Mouse (Mus musculus): ENCODE measurements around the gene Myo9a. TPM values are rescaled to one million over a fixed set of nuclear protein-coding genes. Genes with fewer than 3 reads are reported as not detected.
"Not testable (repeated sequence)": the region's sequence is repeated elsewhere in the genome, so short reads cannot be mapped to it uniquely, and the experiment has no call there.

Myo9a gene
- total RNA-seq, 4 experiments from 2014 or later, result 66.3 to 92.0 (median 74.4) TPM

DNA sequence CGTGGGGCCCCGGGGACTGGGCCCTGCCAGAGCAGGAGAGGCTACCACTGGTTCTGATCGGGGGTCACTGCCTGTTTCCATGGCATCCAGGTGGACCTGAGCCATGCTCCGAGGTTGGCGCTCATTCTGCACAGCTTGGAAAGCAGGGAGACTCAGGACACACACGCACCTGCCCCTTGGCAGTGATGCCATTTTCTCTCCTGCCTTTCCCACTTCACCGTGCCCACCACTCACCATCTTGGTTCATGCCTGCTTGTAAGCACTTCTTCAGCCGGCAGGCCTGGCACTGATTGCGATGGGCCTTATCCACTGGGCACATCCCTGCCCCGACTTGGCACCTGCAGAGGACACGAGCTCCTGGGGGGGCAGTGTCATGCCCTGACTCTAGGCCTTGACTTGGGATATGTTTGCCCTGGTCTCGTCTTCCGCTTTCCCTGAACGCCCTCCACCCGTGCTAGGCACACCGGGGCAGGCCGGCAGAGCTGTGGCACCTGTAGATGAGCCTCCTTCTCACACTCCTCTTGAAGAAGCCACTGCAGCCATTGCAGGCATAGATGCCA, 198.1 kb downstream of the Myo9a start:
- DNase-seq (ENCODE audit: low spot score in 2 of 2), result no peak

DNA sequence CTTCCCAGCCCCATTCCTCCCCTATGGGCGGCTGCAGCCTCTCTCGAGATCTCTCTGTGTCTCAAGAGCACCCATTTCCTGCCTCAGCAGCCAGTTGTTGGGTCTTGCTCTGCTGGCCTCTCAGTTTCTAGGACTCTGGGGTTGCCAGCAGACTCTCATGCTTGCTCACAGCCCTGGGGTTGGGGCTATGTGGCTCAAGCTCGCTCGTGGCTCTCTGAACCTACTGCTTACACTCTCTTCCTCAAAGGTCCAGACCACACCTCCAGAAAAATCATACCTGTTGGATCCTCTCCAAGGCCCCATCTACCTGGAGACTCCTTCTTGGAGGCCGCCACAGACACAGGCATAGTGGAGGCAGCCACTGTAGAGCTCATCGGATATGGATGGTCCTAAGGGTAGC, 198.8 kb downstream of the Myo9a start:
- no peak for DNase-seq (ENCODE audit: low spot score in 2 of 2)

DNA sequence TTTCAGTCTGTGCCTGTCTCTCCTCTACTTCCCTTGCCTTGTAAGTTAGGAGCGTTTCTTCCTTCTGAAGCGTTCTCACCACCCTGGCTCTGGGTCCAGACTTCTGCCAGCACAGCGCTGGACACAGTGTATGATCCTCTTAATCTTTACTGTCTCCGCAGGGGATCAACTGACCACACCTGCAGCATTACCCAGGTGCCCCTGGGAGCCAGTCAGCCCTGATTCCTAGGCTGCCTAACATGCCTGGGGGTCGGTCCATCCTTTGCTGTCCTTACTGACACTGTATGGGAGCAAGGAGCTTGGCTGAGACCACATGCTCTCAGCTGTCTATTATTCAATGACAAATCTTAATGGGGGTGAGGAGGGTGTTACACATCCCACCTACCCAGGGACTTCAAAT, 199.3 kb downstream of the Myo9a start:
- DNase-seq (ENCODE audit: low spot score in 2 of 2), result no peak

DNA sequence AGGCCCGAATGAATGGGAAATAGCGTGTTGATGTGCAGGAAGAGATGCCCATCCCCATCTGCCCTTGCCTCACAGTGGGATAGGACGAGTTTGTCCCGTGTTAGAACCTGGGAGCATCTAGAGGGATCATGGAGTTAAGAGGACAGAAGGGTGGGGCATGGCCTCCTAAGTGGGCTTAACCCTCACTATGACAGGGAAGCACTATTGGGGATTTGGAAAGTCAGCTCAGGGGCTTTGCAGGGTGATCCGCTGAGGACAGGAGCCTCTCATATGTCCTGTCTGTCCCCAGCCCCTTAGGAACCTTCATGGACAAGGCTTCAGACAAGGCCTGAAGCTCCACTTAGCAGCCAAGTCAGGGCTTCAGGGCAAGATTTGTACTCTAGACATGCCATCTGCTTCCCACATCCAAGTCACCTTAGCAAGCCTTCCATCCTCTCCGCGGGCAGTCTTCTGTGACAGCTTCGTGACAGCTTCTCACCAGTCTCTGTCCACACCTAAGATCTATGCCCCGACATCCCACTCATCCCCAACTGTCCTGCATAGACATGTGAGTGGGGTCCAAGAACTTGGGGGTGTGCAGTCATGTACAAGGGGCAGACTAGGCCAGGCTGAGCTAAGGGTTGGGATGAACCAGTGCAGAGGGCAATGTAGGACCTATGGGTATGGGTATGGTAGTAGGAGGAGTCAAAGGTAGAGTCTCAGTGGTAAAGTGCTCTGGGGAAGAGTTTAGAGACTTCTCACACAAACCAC, 200.5 kb downstream of the Myo9a start:
- DNase-seq (ENCODE audit: low spot score in 2 of 2), result no peak

DNA sequence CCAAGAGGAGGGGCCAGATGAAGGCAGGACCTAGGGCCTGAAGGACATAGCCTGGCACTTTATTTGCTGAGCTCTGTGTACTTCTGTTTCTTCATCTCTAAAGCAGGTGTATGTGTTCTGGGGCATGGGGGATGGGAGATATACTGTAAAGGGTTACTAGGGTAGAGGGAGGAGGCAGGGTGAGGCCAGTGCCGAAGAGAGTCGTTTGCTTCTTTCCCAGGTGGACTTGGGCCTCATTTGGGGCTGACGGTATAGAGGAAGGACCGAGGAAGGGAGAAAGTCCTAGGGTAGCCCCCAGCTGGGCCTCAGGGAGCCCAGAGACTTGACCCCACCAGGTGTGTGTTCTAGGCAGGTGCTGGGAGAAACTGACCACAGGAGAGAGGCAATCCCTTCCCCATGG, 201.2 kb downstream of the Myo9a start:
- no peak for DNase-seq (ENCODE audit: low spot score in 2 of 2)

DNA sequence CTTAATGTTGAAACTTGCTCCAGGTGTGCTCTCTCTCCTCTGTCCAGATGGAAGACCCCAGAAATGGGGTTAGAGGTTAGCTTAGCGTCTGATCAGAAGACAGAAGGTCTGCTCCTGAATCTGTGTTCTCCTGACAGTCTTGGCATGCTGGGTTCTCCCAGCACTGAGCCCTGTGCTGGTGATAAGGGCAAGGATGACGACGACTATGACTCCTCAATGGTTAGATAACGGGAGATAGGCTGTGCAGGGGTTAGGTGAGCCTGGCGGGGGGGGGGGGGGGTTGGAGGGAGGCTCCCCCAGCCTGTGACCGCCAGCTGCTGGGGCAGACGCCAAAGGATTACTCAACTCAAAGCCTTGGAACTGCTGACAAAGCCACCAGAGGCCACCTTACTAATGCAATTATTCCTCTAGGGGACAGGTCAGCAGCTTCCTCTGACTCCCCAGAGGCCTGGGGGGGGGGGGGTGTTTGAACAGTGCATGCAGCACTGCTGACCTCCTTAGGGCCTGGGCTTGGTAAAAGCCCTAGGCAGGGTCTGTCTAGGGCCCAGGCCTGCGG, 201.9 kb downstream of the Myo9a start:
- DNase-seq (ENCODE audit: low spot score in 2 of 2), result no peak

DNA sequence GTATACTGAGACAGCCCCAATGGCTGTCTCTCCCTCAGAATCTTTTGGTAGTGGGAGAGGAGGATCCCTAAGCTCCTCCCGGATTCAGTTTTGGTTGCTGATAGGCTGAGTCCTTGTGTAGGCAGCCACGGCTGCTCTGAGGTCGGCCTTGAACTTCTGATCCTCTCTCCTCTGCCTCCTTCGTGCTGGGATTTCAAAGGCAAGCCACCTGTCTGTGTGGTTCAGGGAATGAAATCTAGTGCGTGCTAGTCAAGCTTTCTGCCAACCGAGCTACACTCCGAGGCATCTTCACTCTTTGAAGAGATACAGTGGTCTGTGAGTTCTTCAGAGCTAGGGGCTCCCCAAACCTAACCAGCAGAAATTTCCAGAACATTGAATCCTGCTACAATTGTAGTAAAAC, 202.9 kb downstream of the Myo9a start:
- DNase-seq (ENCODE audit: low spot score in 2 of 2), result no peak

DNA sequence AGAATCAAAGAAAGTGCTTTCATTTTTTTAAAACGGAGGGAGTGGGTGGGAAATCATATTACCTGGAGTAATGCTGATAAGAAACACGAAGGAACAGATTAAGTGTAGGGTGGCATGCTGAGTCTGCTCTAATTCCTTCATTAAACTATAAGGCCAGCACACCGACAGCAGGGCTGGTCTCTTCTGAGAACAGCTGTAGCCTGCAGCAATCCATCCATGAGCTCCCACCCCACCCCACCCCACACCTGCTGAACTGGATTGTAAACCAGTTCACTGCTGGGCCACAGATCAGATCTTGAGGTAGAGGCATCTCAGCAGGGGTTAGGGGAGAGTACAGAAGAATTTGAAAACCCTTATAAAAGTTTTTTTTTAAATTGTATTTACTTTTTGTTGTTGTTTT, 204.5 kb downstream of the Myo9a start:
- no peak for DNase-seq (ENCODE audit: low spot score in 2 of 2)

DNA sequence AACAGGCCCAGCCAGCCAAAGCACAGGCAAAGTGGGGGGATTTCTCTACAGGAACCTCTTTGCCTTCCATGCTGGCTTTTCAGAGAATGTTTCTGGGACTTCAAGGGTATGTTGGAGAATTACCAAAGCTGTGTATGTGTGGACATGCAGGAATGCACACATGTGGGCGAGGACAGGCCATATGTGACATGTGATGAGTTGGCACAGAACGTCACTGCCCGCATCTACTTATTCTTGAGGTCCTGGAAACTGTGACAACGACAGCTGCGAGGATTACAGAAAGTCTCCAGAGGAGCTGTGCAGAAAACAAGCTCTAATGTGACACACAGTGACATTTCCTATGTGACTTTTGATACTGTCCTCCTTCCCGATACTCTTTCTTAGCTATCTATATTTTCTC, 205.0 kb downstream of the Myo9a start:
- no peak for DNase-seq (ENCODE audit: low spot score in 2 of 2)

DNA sequence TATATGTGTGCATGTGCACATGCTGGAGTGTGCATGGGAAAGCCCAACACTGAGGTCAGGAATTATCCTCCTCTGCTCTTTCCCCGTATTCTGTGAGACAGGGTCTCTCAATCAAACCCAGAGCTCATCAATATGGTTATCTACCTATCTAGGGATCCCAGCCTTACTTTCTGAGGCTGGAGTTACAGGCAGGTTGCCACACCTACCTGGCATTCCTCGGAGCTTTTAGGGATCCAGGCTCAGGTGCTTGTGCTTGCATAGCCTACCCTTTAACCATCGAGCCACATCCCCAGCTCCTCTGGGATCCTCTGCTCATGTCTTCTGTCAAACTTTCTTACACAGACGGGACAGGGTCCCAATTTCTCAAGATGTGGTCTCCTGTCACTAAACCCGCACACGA, 205.8 kb downstream of the Myo9a start:
- DNase-seq (ENCODE audit: low spot score in 2 of 2), result no peak

DNA sequence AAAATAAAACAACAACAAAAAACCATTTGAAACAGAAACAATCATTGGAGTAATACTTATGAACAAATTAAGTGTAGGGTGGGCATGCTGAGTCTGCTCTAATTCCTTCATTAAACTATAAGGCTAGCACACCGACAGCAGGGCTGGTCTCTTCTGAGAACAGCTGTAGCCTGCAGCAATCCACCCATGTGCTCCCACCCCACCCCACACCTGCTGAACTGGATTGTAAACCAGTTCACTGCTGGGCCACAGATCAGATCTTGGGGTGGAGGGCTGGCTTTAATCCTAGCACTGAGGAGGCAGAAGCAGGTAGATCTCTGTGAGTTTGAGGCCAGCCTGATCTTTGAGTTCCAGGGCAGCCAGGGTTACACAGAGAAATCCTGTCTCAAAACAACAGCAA, 207.4 kb downstream of the Myo9a start:
- not testable (repeated sequence) for DNase-seq (ENCODE audit: low spot score in 2 of 2)

DNA sequence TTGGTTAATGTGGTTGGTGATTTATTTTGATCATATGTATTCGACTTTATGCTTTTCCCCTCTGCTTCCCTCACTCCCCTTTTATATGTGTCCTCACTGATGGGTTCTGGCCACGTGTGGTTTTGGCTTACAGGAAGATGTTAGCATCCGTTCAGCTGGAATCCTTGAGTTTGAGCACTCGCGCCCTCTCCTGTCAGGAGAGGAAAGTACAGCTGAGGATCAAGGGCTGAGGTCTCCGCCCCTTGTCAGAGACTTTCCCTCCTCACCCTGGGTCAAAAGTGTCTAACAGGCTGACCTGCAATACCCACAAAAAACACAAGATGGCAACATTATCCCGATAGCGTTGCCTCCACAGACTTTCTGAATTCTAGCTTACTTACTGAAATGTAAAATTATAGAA, 208.6 kb downstream of the Myo9a start:
- peak; percentile 47 to 58 for DNase-seq (ENCODE audit: low spot score in 2 of 2)

DNA sequence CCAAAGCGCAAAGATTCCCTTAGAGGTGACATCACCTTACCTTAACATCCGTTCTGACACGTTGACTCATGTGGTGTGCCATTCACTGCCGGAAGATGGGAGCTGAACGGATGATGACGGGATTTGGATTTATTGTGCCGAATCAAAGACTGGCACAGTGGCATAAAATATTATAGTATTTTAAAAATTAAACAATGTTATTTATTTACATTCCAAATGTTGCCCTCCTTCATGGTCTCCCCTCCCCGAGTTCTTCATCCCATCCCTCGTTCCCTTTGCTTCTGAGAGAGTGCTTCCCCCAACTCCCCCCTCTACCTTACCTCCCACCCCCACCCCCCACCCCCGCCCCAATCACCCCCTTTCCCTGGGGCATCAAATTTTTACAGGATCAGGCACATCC, 209.9 kb downstream of the Myo9a start, which contains the start of gene Nr2e3:
Nr2e3 (minus strand) TSS at position 101 of the 400 bp plus-strand sequence.
- DNase-seq (ENCODE audit: low spot score in 2 of 2), result no peak

DNA sequence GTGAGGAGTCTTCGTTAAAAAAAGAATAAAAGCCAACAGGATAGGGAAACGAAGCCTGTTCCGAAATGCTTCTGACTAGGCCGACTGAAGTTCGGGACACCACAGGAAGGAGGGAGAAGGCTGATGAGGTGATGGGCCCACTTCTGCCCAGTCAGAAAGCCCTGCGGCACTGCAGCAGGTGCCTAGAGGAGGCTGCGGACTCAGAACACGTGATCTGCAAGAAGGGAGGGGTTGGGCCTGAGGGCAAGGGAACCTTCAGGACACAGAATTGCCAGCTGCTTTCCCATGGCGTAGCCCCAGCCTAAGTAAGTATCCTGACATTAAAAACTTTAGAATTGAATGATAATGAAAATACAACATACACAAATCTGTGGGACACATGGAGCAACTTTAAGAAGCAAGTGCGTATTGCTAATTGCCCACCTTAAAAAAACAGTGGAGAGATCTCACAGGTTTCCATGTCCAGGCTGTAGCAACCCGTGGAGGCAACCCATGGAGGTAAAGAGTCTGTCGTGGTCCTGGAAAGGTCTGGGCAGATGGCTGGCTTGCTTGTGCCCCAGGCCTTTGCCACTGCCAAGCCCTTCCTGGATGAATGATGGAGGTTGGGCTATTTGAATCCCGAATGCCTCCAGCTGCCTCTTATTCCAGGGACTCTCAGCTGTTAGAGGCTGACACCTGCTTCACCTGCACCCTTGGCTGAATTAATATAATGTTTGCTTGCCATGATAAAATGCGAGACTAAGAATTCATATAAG, 210.7 kb downstream of the Myo9a start:
- no peak for DNase-seq (ENCODE audit: low spot score in 2 of 2)

DNA sequence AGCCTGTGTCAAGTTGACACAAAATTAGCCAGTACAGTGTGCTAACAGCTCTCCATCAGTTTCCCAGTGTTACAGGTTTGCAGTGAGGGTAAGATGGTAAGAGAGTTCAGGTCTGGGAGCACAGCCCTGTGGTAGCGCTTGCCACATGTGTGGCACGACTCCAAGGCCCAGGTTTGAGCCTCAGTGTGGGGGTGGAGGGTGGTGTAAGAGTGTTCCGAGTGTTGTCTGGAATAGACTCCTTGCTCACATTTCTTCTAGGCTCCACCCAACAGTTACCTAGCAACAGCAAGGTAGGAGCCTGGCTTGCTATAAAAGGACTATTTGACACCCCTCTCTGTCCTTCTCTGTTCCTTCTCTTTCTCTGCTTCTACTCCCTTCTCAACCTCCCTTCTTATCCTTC, 213.7 kb downstream of the Myo9a start:
- peak in 1 of 2 experiments; percentile 71 for DNase-seq (ENCODE audit: low spot score in 2 of 2)

DNA sequence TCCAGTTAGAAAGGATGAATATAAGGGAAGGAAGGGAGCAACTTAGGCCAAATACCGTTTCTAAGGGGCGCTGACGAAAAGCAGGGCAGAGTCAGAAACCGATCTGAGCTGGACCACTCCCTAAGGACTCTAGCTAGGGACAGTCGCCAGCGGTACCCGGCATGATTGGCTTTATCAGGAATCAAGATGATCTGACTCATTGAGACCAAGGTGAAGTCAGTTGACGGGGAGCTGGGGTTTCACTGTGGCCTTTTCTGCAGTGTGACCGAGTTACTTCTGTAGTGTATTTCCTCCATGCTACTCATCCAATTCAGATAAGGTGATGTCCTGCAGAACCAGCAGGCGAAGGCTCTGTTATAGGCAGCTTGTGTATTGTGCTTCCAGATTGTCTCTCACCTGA, 214.3 kb downstream of the Myo9a start:
- DNase-seq (ENCODE audit: low spot score in 2 of 2), result no peak

DNA sequence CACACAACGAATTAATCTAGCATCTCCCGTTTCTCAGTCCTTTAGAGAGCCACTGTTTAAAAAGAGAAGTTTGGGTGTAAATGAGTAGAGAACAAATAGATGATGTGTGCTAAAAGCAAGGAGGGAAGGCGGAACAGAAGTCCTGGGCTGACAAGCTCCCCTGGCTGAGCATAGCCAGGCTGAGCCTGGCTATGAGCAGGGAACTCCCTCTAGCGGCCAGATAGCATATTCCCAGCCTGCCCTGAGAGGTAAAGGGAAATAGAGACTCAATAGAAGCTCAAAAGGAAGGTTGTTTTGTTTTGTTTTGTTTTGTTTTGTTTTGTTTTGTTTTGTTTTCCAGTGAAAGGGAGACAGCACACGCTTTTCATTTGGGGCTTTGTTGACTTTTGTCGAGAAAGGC, 218.7 kb downstream of the Myo9a start:
- no peak for DNase-seq (ENCODE audit: low spot score in 2 of 2)

DNA sequence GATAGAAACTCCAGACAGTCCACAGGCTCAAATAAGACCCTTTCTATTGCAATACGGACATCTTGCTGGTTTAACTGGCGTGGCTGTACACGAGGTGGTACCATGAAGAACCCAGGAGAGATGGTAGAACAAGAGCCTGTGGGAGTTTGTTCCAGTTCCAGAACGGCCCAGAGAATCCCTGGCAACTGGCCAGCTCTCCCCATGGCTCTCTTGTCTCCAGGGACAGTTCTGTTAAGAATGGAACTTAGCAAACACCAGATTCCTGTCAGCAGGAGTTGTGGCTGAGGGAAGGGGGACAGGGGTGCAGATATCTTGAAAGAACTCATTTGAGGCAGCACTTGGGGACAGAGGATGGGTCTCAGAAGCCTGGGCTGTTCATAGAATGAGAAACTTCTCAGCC, 220.6 kb downstream of the Myo9a start:
- no peak for DNase-seq (ENCODE audit: low spot score in 2 of 2)

Measured in left cerebral cortex, adult 8-10 months (tissue).